Mouse (Mus musculus): Measurements from ENCODE around the gene Tmem59. TPM values are rescaled to one million over a fixed set of nuclear protein-coding genes. Genes with fewer than 3 reads are reported as not detected.

Tmem59 gene
- total and polyA plus RNA-seq, 3 experiments: 132 to 141 (median 139) TPM

DNA sequence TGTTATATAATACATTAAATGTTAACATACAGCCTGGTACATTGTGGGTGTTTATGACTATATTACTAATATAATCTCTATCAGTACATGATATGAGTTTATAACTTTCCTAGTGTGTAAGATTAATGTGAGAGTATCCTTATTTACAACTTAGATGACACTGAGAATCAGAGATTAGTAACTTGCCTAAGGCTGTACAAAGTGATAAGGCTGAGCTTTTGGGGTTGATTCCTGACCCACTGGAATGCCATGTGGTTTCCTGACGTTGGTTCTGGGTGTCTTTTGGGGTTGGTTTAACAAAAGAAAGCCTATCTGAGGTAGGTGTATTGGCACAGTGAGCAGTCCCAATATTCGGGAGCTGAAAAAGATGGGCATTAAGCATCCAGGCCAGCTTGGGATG, 4.6 kb downstream of the Tmem59 start:
- Histone ChIP-seq H3K4me3 (no peak overlapping the region), H3K4me1 (ENCODE audit: control insufficient read depth, insufficient read depth, low read length) (peaks cover 11% of the 10 kb centered on the region), H3K79me2 (replicated peaks; ENCODE audit: control insufficient read depth, insufficient read depth, low read length) (peaks cover 10% of the 10 kb centered on the region), H3K36me3 (ENCODE audit: control insufficient read depth, insufficient read depth, low read length) (peaks cover 11% of the 10 kb centered on the region), H3K27me3 (ENCODE audit: control insufficient read depth, insufficient read depth, low read length) (no peaks in the 10 kb centered on the region), H3K27ac (no peak overlapping the region), H3K9ac (ENCODE audit: low read depth, low read length) (no peak overlapping the region)
- intact Hi-C loops (cut with DNase I): no loop called here
- DNase-seq: no peak
- TF ChIP-seq CTCF (IDR thresholded peaks at IDR 0.05) (no peak), EP300 (IDR thresholded peaks at IDR 0.05; ENCODE audit: insufficient read depth, low read depth, low read length) (no peak), POLR2A (IDR thresholded peaks at IDR 0.05; ENCODE audit: insufficient read depth, low read depth, low read length) (no peak)
- WGBS: 62% methylated on average over 2 of the region's 2 CpGs

DNA sequence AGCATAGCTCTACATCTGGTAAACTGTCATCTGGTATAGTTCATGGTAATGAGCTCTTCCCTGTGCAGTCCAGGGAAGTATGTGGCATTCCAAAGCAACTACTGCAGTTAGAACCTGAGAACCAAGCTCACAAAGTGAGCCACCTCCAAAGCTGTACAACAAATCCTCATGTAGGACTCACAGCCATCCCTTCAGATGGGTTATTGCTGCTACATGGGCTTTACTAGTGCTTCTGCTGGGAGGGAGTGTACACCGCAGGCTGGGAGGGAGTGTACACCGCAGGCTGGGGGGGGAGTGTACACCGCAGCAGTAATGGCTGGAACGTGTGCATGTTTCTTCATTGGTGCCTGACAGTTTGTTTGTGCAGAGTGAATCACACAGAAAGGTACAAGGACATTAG, 5.0 kb downstream of the Tmem59 start:
- peaks cover 10% of the 10 kb centered on the region for H3K79me2 ChIP-seq (replicated peaks; ENCODE audit: control insufficient read depth, insufficient read depth, low read length)
- H3K27me3 ChIP-seq (ENCODE audit: control insufficient read depth, insufficient read depth, low read length): no peaks in the 10 kb centered on the region
- intact Hi-C loops (cut with DNase I): no loop called here
- 77% methylated on average over 4 of the region's 4 CpGs for WGBS
- peaks cover 11% of the 10 kb centered on the region for H3K4me1 ChIP-seq (ENCODE audit: control insufficient read depth, insufficient read depth, low read length)
- no peak overlapping the region for H3K4me3 ChIP-seq
- TF ChIP-seq CTCF (IDR thresholded peaks at IDR 0.05) (no peak), POLR2A (IDR thresholded peaks at IDR 0.05; ENCODE audit: insufficient read depth, low read depth, low read length) (no peak), EP300 (IDR thresholded peaks at IDR 0.05; ENCODE audit: insufficient read depth, low read depth, low read length) (no peak)
- H3K27ac ChIP-seq: no peak overlapping the region
- H3K36me3 ChIP-seq (ENCODE audit: control insufficient read depth, insufficient read depth, low read length): peaks cover 11% of the 10 kb centered on the region
- no peak for DNase-seq
- H3K9ac ChIP-seq (ENCODE audit: low read depth, low read length): no peak overlapping the region

DNA sequence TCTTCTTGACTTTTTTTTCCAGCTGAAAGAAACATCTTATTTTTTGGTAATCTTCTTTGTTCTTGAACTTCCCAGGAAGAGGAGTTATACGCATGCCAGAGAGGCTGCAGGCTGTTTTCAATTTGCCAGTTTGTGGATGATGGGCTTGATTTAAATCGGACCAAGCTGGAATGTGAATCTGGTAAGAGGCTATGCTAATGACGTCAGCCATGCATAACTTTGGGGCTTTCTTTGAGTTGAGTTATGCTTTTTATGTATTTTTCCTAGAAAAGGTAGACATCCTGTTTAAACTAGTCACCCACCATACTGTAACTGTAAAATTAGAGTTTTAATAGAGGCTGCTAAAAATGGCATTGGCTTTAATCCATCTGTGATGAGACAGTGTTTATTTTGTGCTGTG, 7.5 kb downstream of the Tmem59 start:
- 39% methylated on average over 3 of the region's 3 CpGs for WGBS
- DNase-seq: no peak
- H3K4me1 ChIP-seq (ENCODE audit: control insufficient read depth, insufficient read depth, low read length): peaks cover 10% of the 10 kb centered on the region
- H3K79me2 ChIP-seq (replicated peaks; ENCODE audit: control insufficient read depth, insufficient read depth, low read length): peaks cover 10% of the 10 kb centered on the region
- no peaks in the 10 kb centered on the region for H3K27me3 ChIP-seq (ENCODE audit: control insufficient read depth, insufficient read depth, low read length)
- no peak overlapping the region for H3K4me3 ChIP-seq
- H3K36me3 ChIP-seq (ENCODE audit: control insufficient read depth, insufficient read depth, low read length): peaks cover 13% of the 10 kb centered on the region
- H3K27ac ChIP-seq: no peak overlapping the region
- intact Hi-C loops (cut with DNase I): no loop called here
- TF ChIP-seq CTCF (IDR thresholded peaks at IDR 0.05) (no peak), EP300 (IDR thresholded peaks at IDR 0.05; ENCODE audit: insufficient read depth, low read depth, low read length) (no peak), POLR2A (IDR thresholded peaks at IDR 0.05; ENCODE audit: insufficient read depth, low read depth, low read length) (no peak)
- H3K9ac ChIP-seq (ENCODE audit: low read depth, low read length): no peak overlapping the region

DNA sequence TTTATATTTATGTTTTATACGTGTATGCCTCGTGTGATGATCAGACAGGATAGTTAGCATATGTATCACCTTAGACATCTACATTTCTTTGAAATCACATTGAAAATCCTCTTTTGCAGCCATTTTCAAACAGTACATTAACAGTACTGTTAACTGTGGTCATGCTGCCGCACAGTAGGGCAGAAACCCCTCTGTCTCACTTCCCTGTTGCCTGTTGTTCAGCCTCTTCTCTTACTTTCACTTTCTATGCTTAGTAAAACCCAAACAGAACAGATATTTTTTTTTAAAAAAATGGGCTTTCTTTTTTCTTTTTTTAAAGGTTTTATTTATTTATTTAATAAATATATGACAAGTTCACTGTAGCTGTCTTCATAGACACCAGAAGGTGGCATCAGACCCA, 15.6 kb downstream of the Tmem59 start:
- Histone ChIP-seq H3K79me2 (replicated peaks; ENCODE audit: control insufficient read depth, insufficient read depth, low read length) (no peaks in the 10 kb centered on the region), H3K36me3 (ENCODE audit: control insufficient read depth, insufficient read depth, low read length) (peaks cover 5% of the 10 kb centered on the region), H3K9ac (ENCODE audit: low read depth, low read length) (no peak overlapping the region), H3K4me3 (no peak overlapping the region), H3K27ac (no peak overlapping the region), H3K4me1 (ENCODE audit: control insufficient read depth, insufficient read depth, low read length) (no peaks in the 10 kb centered on the region), H3K27me3 (ENCODE audit: control insufficient read depth, insufficient read depth, low read length) (no peaks in the 10 kb centered on the region)
- TF ChIP-seq EP300 (IDR thresholded peaks at IDR 0.05; ENCODE audit: insufficient read depth, low read depth, low read length) (no peak), POLR2A (IDR thresholded peaks at IDR 0.05; ENCODE audit: insufficient read depth, low read depth, low read length) (no peak), CTCF (IDR thresholded peaks at IDR 0.05) (no peak)
- DNase-seq: no peak
- intact Hi-C loops (cut with DNase I): no loop called here
- 96% methylated on average over 3 of the region's 3 CpGs for WGBS

DNA sequence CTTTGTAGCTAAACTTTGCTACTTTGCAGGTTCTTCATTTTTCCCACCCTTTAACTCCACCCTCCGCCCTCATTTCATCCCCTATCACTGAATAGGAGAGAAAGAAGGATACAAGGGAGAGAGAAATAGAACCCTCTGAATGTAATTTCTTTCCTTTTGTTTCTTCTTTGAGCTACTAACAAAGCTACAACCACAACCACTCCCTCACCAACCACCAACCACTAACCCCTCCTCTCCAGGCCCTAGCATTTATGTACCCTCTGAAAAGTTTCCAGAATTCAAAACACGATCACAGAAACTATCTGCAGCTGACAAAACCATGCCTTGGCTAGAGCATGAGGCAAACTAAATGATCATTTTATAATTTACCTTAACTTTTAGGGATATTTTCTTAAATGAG, 18.3 kb downstream of the Tmem59 start:
- no peak overlapping the region for H3K4me3 ChIP-seq
- WGBS: 97% methylated on average over 2 of the region's 2 CpGs
- H3K27me3 ChIP-seq (ENCODE audit: control insufficient read depth, insufficient read depth, low read length): no peaks in the 10 kb centered on the region
- peaks cover 2% of the 10 kb centered on the region for H3K36me3 ChIP-seq (ENCODE audit: control insufficient read depth, insufficient read depth, low read length)
- intact Hi-C loops (cut with DNase I): no loop called here
- TF ChIP-seq CTCF (IDR thresholded peaks at IDR 0.05) (no peak), POLR2A (IDR thresholded peaks at IDR 0.05; ENCODE audit: insufficient read depth, low read depth, low read length) (no peak), EP300 (IDR thresholded peaks at IDR 0.05; ENCODE audit: insufficient read depth, low read depth, low read length) (no peak)
- no peak for DNase-seq
- H3K27ac ChIP-seq: no peak overlapping the region
- no peaks in the 10 kb centered on the region for H3K4me1 ChIP-seq (ENCODE audit: control insufficient read depth, insufficient read depth, low read length)
- no peak overlapping the region for H3K9ac ChIP-seq (ENCODE audit: low read depth, low read length)
- no peaks in the 10 kb centered on the region for H3K79me2 ChIP-seq (replicated peaks; ENCODE audit: control insufficient read depth, insufficient read depth, low read length)

DNA sequence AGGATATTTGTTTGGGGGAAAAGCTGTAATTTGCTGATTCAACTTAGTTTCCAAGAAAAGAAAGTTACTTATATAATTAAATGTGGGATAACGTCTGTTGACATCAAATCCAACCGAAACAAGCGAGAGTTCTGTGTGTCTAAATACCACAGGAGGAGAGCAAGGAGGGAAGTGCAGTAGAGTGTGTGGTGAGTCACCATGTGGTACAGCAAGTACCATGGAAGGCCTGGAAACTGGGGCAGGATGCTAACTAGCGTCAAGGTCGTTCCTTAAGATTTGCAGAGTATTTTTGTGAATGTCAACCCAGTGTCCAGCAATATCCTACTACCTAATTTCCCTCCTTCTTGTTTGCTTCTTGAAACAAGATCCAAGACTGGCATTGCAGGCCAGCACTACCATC, 19.9 kb downstream of the Tmem59 start:
- TF ChIP-seq POLR2A (IDR thresholded peaks at IDR 0.05; ENCODE audit: insufficient read depth, low read depth, low read length) (no peak), CTCF (IDR thresholded peaks at IDR 0.05) (no peak), EP300 (IDR thresholded peaks at IDR 0.05; ENCODE audit: insufficient read depth, low read depth, low read length) (no peak)
- H3K4me3 ChIP-seq: no peak overlapping the region
- no peaks in the 10 kb centered on the region; the same call in 1 of the 2 replicates for H3K36me3 ChIP-seq (ENCODE audit: control insufficient read depth, insufficient read depth, low read length)
- 89% methylated on average over 5 of the region's 5 CpGs for WGBS
- no peak for DNase-seq
- H3K27ac ChIP-seq: no peak overlapping the region
- intact Hi-C loops (cut with DNase I): no loop called here
- H3K27me3 ChIP-seq (ENCODE audit: control insufficient read depth, insufficient read depth, low read length): no peaks in the 10 kb centered on the region
- no peak overlapping the region for H3K9ac ChIP-seq (ENCODE audit: low read depth, low read length)
- no peaks in the 10 kb centered on the region for H3K79me2 ChIP-seq (replicated peaks; ENCODE audit: control insufficient read depth, insufficient read depth, low read length)
- no peaks in the 10 kb centered on the region for H3K4me1 ChIP-seq (ENCODE audit: control insufficient read depth, insufficient read depth, low read length)
